12 mouse cellular contexts compared by ENCODE assay signal in the genomic region with DNA sequence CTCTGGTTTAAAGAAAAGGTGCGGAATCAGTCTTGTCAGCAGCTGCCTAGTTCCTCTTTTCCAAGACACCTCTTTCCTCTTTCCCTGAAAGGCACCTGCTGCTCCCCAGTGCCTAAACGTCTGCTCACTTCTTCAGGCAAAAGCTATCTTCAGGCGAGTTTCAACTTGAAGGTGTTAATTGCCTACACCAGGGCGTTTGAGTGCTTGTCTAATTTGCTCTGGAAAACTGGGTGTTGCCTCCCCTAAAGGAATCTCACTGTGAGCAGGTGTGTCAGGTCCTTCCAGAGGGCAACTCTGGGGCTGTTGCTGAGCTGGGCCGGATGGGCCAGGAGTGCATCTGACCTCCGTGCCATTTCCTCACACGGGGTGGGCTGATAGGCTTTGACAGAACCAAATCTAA. TPM values are rescaled to one million over a fixed set of nuclear protein-coding genes. Genes with fewer than 3 reads are reported as not detected.
DNase-seq lines count a peak whose midpoint lies in the region; ATAC-seq and TF ChIP-seq lines count a peak whose summit lies in the region.
"Had no signal": no experiment of that assay in that cellular context is flagged by ENCODE, and none has a peak within 500 bp of the region (broad histone marks: within the 10 kb centered on the region; RNA-seq: fewer than 3 reads in every experiment).

No protein-coding gene starts in this region.

- no peak for TF ChIP-seq POLR2A in thymus, adult 2 months (IDR thresholded peaks at IDR 0.05; ENCODE audit: control insufficient read depth, extremely low read depth, insufficient read depth, low read length, poor library complexity)

- ATAC-seq in limb, embryonic 11.5 days (ENCODE audit: insufficient number of reproducible peaks, low FRiP score, low TSS enrichment, low read depth): 0 out of 2 replicates have a peak, but pooled peaks have one; percentile 16
- peak; percentile 63 for ATAC-seq in intestine, embryonic 14.5 days (replicated peaks; ENCODE audit: low FRiP score, low TSS enrichment, low read depth)
- peak; percentile 65 for ATAC-seq in stomach, embryonic 16.5 days (ENCODE audit: insufficient read depth, low FRiP score)
- ATAC-seq in hindbrain, embryonic 16.5 days: no peak

- H3K36me3 ChIP-seq in limb, embryonic 11.5 days (ENCODE audit: control insufficient read depth, insufficient read depth, low read length): no peaks in the 10 kb centered on the region
- H3K36me3 ChIP-seq in limb, embryonic 10.5 days: no peaks in the 10 kb centered on the region
- no peaks in the 10 kb centered on the region for H3K36me3 ChIP-seq in thymus, adult 2 months (ENCODE audit: control insufficient read depth, insufficient read depth, low read length)
- H3K36me3 ChIP-seq in intestine, embryonic 14.5 days (ENCODE audit: control insufficient read depth, insufficient read depth, low read length): no peaks in the 10 kb centered on the region
- no peaks in the 10 kb centered on the region for H3K36me3 ChIP-seq in stomach, embryonic 16.5 days (ENCODE audit: control insufficient read depth, insufficient read depth, low read length)
- no peaks in the 10 kb centered on the region for H3K36me3 ChIP-seq in hindbrain, embryonic 16.5 days (ENCODE audit: control insufficient read depth, insufficient read depth, low read length)

- 23% methylated on average over 7 of the region's 7 CpGs for WGBS in limb, embryonic 11.5 days
- 40% methylated on average over 7 of the region's 7 CpGs for WGBS in limb, embryonic 10.5 days
- 86% methylated on average over 7 of the region's 7 CpGs for WGBS in thymus, adult 2 months
- 44% methylated on average over 7 of the region's 7 CpGs for WGBS in intestine, embryonic 14.5 days
- WGBS in stomach, embryonic 16.5 days: 37% methylated on average over 7 of the region's 7 CpGs
- WGBS in hindbrain, embryonic 16.5 days: 64% methylated on average over 7 of the region's 7 CpGs

- H3K9me3 ChIP-seq in limb, embryonic 11.5 days (ENCODE audit: control insufficient read depth, low read length): no peaks in the 10 kb centered on the region
- no peaks in the 10 kb centered on the region for H3K9me3 ChIP-seq in limb, embryonic 10.5 days (replicated peaks)
- H3K9me3 ChIP-seq in intestine, embryonic 14.5 days (ENCODE audit: control insufficient read depth, low read length): no peaks in the 10 kb centered on the region
- no peaks in the 10 kb centered on the region for H3K9me3 ChIP-seq in stomach, embryonic 16.5 days (replicated peaks; ENCODE audit: control insufficient read depth, low read length)
- no peaks in the 10 kb centered on the region for H3K9me3 ChIP-seq in hindbrain, embryonic 16.5 days (ENCODE audit: control insufficient read depth, low read length)

- DNase-seq in limb, embryonic 11.5 days (ENCODE audit: low spot score): no peak
- no peak for DNase-seq in limb, embryonic 10.5 days (ENCODE audit: low spot score)
- no peak for DNase-seq in thymus, adult 2 months
- no peak for DNase-seq in thymus, postnatal 0 days (ENCODE audit: low spot score)
- DNase-seq in intestine, embryonic 14.5 days (ENCODE audit: low spot score): peak; percentile 56
- DNase-seq: cerebellum, adult 8-10 months; heart, adult 2 months; heart, postnatal 4 days; right cerebral cortex, postnatal 25 days had no signal

- no peak overlapping the region for H3K27ac ChIP-seq in limb, embryonic 11.5 days (replicated peaks; ENCODE audit: low read depth, low read length)
- H3K27ac ChIP-seq in limb, embryonic 10.5 days: no peak overlapping the region
- peak overlapping the region; percentile 83 for H3K27ac ChIP-seq in thymus, adult 2 months (ENCODE audit: control insufficient read depth, insufficient read depth, low read length)
- H3K27ac ChIP-seq in intestine, embryonic 14.5 days (ENCODE audit: low read depth): peak overlapping the region; percentile 54
- H3K27ac ChIP-seq in stomach, embryonic 16.5 days (ENCODE audit: low read length): peak overlapping the region; percentile 86
- no peak overlapping the region for H3K27ac ChIP-seq in hindbrain, embryonic 16.5 days (ENCODE audit: low read depth, low read length)
- H3K27ac ChIP-seq: heart, adult 2 months had no signal

- 0 out of 2 replicates have a peak, but pooled peaks cover 3% of the 10 kb centered on the region for H3K27me3 ChIP-seq in limb, embryonic 11.5 days (ENCODE audit: control insufficient read depth, insufficient read depth, low read length)
- peaks cover 26% of the 10 kb centered on the region for H3K27me3 ChIP-seq in limb, embryonic 10.5 days (ENCODE audit: low read depth, poor library complexity, severe bottlenecking)
- no peaks in the 10 kb centered on the region for H3K27me3 ChIP-seq in thymus, adult 2 months (ENCODE audit: control insufficient read depth, insufficient read depth, low read length)
- H3K27me3 ChIP-seq in intestine, embryonic 14.5 days (replicated peaks; ENCODE audit: control insufficient read depth, insufficient read depth, low read length): no peaks in the 10 kb centered on the region
- H3K27me3 ChIP-seq in stomach, embryonic 16.5 days (ENCODE audit: control insufficient read depth, insufficient read depth, low read length): peaks cover 3% of the 10 kb centered on the region; the same call in 1 of the 2 replicates
- H3K27me3 ChIP-seq in hindbrain, embryonic 16.5 days (replicated peaks; ENCODE audit: control insufficient read depth, insufficient read depth, low read length): no peaks in the 10 kb centered on the region

- TF ChIP-seq CTCF in thymus, adult 2 months (IDR thresholded peaks at IDR 0.05; ENCODE audit: borderline replicate concordance, control insufficient read depth, extremely low read depth, insufficient read depth, low read length, poor library complexity): no peak

- H3K4me3 ChIP-seq in limb, embryonic 11.5 days (ENCODE audit: low read depth, low read length): no peak overlapping the region
- H3K4me3 ChIP-seq in limb, embryonic 10.5 days: no peak overlapping the region
- no peak overlapping the region for H3K4me3 ChIP-seq in thymus, adult 2 months (ENCODE audit: control insufficient read depth, insufficient read depth, low read length)
- H3K4me3 ChIP-seq in intestine, embryonic 14.5 days (ENCODE audit: low read depth, low read length): no peak overlapping the region
- no peak overlapping the region for H3K4me3 ChIP-seq in stomach, embryonic 16.5 days (replicated peaks; ENCODE audit: low read length)
- no peak overlapping the region for H3K4me3 ChIP-seq in hindbrain, embryonic 16.5 days (ENCODE audit: low read length)
- H3K4me3 ChIP-seq: heart, adult 2 months had no signal

- H3K4me2 ChIP-seq in limb, embryonic 11.5 days (ENCODE audit: low read depth, severe bottlenecking): no peak overlapping the region
- H3K4me2 ChIP-seq in intestine, embryonic 14.5 days (ENCODE audit: low read length): peak overlapping the region; percentile 27; the same call in 1 of the 2 replicates
- peak overlapping the region; percentile 22; the same call in 1 of the 2 replicates for H3K4me2 ChIP-seq in stomach, embryonic 16.5 days (ENCODE audit: low read depth, low read length)
- no peak overlapping the region for H3K4me2 ChIP-seq in hindbrain, embryonic 16.5 days (ENCODE audit: low read length)

- H3K9ac ChIP-seq in limb, embryonic 11.5 days (ENCODE audit: low read length): no peak overlapping the region
- no peak overlapping the region for H3K9ac ChIP-seq in intestine, embryonic 14.5 days (ENCODE audit: low read length)
- peak overlapping the region; percentile 22; the same call in 1 of the 2 replicates for H3K9ac ChIP-seq in stomach, embryonic 16.5 days (ENCODE audit: low read length)
- H3K9ac ChIP-seq in hindbrain, embryonic 16.5 days (ENCODE audit: low read depth, low read length): no peak overlapping the region

- H3K4me1 ChIP-seq in limb, embryonic 11.5 days (ENCODE audit: control insufficient read depth, insufficient read depth, low read length): peaks cover 8% of the 10 kb centered on the region
- peaks cover 34% of the 10 kb centered on the region for H3K4me1 ChIP-seq in limb, embryonic 10.5 days
- peaks cover 47% of the 10 kb centered on the region for H3K4me1 ChIP-seq in thymus, adult 2 months (replicated peaks; ENCODE audit: control insufficient read depth, insufficient read depth, low read length)
- no peaks in the 10 kb centered on the region for H3K4me1 ChIP-seq in intestine, embryonic 14.5 days (replicated peaks; ENCODE audit: control insufficient read depth, insufficient read depth, low read length)
- H3K4me1 ChIP-seq in stomach, embryonic 16.5 days (ENCODE audit: control insufficient read depth, insufficient read depth, low read length): 0 out of 2 replicates have a peak, but pooled peaks cover 5% of the 10 kb centered on the region
- H3K4me1 ChIP-seq in hindbrain, embryonic 16.5 days (ENCODE audit: control insufficient read depth, insufficient read depth, low read depth, low read length): peaks cover 4% of the 10 kb centered on the region

RNA-seq across cellular contexts. Expression of gene Rcbtb2, which starts 15.5 kb away (rescaled TPM):
- 205 and 216 TPM in 2 replicates for polyA plus RNA-seq in limb, embryonic 11.5 days (2014; fragmentation: Nextera tagmentation; extraction: Ambion mirVana)
- polyA plus RNA-seq in limb, embryonic 10.5 days (2016; fragmentation: Nextera tagmentation; extraction: Ambion mirVana): 202 and 208 TPM in 2 replicates
- 168 and 169 TPM in 2 replicates for polyA plus RNA-seq in thymus, adult 2 months (2012; rRNA removed)
- polyA plus RNA-seq in thymus, postnatal 0 days (2015; fragmentation: Nextera tagmentation; extraction: Ambion mirVana): 281 and 293 TPM in 2 replicates
- polyA plus RNA-seq in intestine, embryonic 14.5 days (2014; fragmentation: Nextera tagmentation; extraction: Ambion mirVana): 89.3 and 105 TPM in 2 replicates
- 69.4 and 75.9 TPM in 2 replicates for polyA plus RNA-seq in stomach, embryonic 16.5 days (2015; fragmentation: Nextera tagmentation; extraction: Ambion mirVana)
- polyA plus RNA-seq in hindbrain, embryonic 16.5 days (2015; fragmentation: Nextera tagmentation; extraction: Ambion mirVana): 59.6 and 63.8 TPM in 2 replicates

RNA-seq across cellular contexts. Expression of gene Cysltr2, which starts 58.5 kb away (rescaled TPM):
- polyA plus RNA-seq in limb, embryonic 11.5 days (2014; fragmentation: Nextera tagmentation; extraction: Ambion mirVana): not detected in 2 replicates
- polyA plus RNA-seq in limb, embryonic 10.5 days (2016; fragmentation: Nextera tagmentation; extraction: Ambion mirVana): not detected in 2 replicates
- 11.8 and 16.9 TPM in 2 replicates for polyA plus RNA-seq in thymus, adult 2 months (2012; rRNA removed)
- polyA plus RNA-seq in thymus, postnatal 0 days (2015; fragmentation: Nextera tagmentation; extraction: Ambion mirVana): 13.4 and 16.4 TPM in 2 replicates
- 0.27 TPM in 1 of 2 replicates, not detected in the other for polyA plus RNA-seq in intestine, embryonic 14.5 days (2014; fragmentation: Nextera tagmentation; extraction: Ambion mirVana)
- polyA plus RNA-seq in stomach, embryonic 16.5 days (2015; fragmentation: Nextera tagmentation; extraction: Ambion mirVana): 0.22 TPM in 1 of 2 replicates, not detected in the other
- 0.21 TPM in 1 of 2 replicates, not detected in the other for polyA plus RNA-seq in hindbrain, embryonic 16.5 days (2015; fragmentation: Nextera tagmentation; extraction: Ambion mirVana)
- polyA plus RNA-seq: embryonic facial prominence, embryonic 11.5 days had no signal

Comparison
In these comparisons a context has a peak if more than half of its experiments do, and no peak if none do; other contexts are left out.
1. H3K27ac ChIP-seq: peak in thymus, adult 2 months (single experiment), intestine, embryonic 14.5 days (single experiment) and stomach, embryonic 16.5 days (single experiment); none in limb, embryonic 11.5 days (single experiment), limb, embryonic 10.5 days (single experiment) and hindbrain, embryonic 16.5 days (single experiment).
2. H3K4me2 ChIP-seq: peak in intestine, embryonic 14.5 days (single experiment) and stomach, embryonic 16.5 days (single experiment); none in limb, embryonic 11.5 days (single experiment) and hindbrain, embryonic 16.5 days (single experiment).
3. RNA of gene Cysltr2, which starts 58.5 kb away (polyA plus RNA-seq): 11.8 to 16.9 TPM in thymus, adult 2 months and 13.4 to 16.4 TPM in thymus, postnatal 0 days; 0.27 TPM in intestine, embryonic 14.5 days, 0.22 TPM in stomach, embryonic 16.5 days, 0.21 TPM in hindbrain, embryonic 16.5 days, not detected in limb, embryonic 11.5 days and not detected in limb, embryonic 10.5 days; every median in the first group is over 10 times any median in the second.